Mouse (Mus musculus) erythroblast, embryonic 14.5 days (primary cell): ENCODE data around the gene Fosb.

Experiments
- GATA1 ChIP-seq: IDR thresholded peaks from 2 replicates; pipeline ENCODE4 v1.6.1; 2012; ENCODE audit warnings: low read length, inconsistent platforms, mixed read lengths
- TAL1 ChIP-seq: IDR thresholded peaks from 3 replicates; pipeline ENCODE4 v1.6.1; 2012; ENCODE audit warnings: low read length, inconsistent platforms, mixed read lengths

DNA sequence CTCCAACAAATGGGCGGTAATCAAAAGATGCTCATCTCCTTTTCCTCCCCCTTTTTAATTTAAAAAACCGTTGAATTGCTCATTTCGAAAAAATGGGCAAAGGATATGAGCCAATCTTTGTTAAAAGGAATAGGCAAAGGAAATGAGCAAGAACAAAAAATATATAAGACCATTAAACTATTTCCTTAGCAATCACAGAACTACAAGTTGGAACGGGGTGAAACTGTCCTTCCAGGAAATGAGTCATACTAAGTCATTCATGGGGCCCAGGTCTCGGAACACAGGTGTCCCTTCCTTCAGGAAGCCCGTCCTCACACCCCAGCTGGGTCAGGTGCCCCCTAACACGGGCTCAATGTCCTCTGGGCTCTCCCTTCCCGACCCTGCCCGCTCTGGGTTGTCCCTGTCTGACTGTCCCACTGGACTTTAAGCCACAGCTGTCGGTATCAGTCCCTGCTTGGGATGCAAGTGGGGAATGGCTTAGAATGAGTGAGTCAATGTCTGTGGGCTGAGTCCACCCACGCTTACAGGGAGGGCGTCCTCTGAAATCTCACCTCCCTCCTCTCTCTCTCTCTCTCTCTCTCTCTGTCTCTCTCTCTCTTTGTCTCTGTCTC, 34.5 kb upstream of the Fosb start, which contains the start of gene Ercc1:
- TF ChIP-seq TAL1 (no peak), GATA1 (no peak)
